Mouse (Mus musculus) CD4-positive, CD25-positive, alpha-beta regulatory T cell (primary cell): ENCODE measurements around the gene Ccnj. TPM values are rescaled to one million over a fixed set of nuclear protein-coding genes. Genes with fewer than 3 reads are reported as not detected.

ENCODE experiments used
- polyA plus RNA-seq: library from polyadenylated mRNA; unstranded; fragments of 100-300 nt; shearing (Covaris generic); gene quantifications from one replicate; pipeline ENCODE4 v1.2.1, GENCODE M21; 2017

Gene Ccnj
- polyA plus RNA-seq, result 5.5 TPM

GRCm38 (mm10) chr19:40830703-40831415 lies at the start of gene Ccnj:
Gene Ccnj, plus strand, starts transcription at chr19:40831279.

GRCm38 (mm10) chr19:40894519-40895392 lies 63.7 kb downstream of the Ccnj start, which contains the start of gene Zfp518a:
Gene Zfp518a, plus strand, starts transcription at chr19:40894705.

Other genes with a start within 250 kb of the Ccnj start
- gene Aldh18a1, start 242.8 kb upstream of the Ccnj start, polyA plus RNA-seq, result 80.6 TPM
- gene Tctn3, start 219.0 kb upstream of the Ccnj start, polyA plus RNA-seq, result 8.9 TPM
- gene Entpd1, start 218.9 kb upstream of the Ccnj start, polyA plus RNA-seq, result 41.9 TPM
- gene Cc2d2b, start 82.5 kb upstream of the Ccnj start, polyA plus RNA-seq, result 2.6 TPM
- gene Zfp518a, start 63.4 kb downstream of the Ccnj start, polyA plus RNA-seq, result 17.7 TPM
- gene Blnk, start 163.3 kb downstream of the Ccnj start, polyA plus RNA-seq, result 0.78 TPM
- gene Dntt, start 198.0 kb downstream of the Ccnj start, polyA plus RNA-seq, result 1.8 TPM
- gene Opalin, start 245.8 kb downstream of the Ccnj start, polyA plus RNA-seq, result not detected